Mouse (Mus musculus) central nervous system, embryonic 18 days (tissue): ENCODE results near the gene Zfp513. TPM values are rescaled to one million over a fixed set of nuclear protein-coding genes. Genes with fewer than 3 reads are reported as not detected.

Experiments
- polyA plus RNA-seq: library from polyadenylated mRNA; depleted of rRNA; stranded (reverse); fragments of >200 nt; gene quantifications from 2 replicates; pipeline ENCODE4 v1.2.3, GENCODE M21; 2012; rRNA removed

Gene Zfp513
- 53.9 and 56.3 TPM in 2 replicates for polyA plus RNA-seq

GRCm38 (mm10) chr5:31201742-31202590, at the start of gene Zfp513:
Zfp513 (minus strand) TSS chr5:31202303.

GRCm38 (mm10) chr5:31251541-31252101, 49.5 kb upstream of the Zfp513 start, which contains the start of gene Krtcap3:
Krtcap3 (plus strand) TSS chr5:31251691.

GRCm38 (mm10) chr5:31240637-31241521, 38.8 kb upstream of the Zfp513 start, which contains the start of the genes Nrbp1 and Gm9970:
Nrbp1 (plus strand) TSS chr5:31240864.
Gm9970 (minus strand) TSS chr5:31241232.

DNA sequence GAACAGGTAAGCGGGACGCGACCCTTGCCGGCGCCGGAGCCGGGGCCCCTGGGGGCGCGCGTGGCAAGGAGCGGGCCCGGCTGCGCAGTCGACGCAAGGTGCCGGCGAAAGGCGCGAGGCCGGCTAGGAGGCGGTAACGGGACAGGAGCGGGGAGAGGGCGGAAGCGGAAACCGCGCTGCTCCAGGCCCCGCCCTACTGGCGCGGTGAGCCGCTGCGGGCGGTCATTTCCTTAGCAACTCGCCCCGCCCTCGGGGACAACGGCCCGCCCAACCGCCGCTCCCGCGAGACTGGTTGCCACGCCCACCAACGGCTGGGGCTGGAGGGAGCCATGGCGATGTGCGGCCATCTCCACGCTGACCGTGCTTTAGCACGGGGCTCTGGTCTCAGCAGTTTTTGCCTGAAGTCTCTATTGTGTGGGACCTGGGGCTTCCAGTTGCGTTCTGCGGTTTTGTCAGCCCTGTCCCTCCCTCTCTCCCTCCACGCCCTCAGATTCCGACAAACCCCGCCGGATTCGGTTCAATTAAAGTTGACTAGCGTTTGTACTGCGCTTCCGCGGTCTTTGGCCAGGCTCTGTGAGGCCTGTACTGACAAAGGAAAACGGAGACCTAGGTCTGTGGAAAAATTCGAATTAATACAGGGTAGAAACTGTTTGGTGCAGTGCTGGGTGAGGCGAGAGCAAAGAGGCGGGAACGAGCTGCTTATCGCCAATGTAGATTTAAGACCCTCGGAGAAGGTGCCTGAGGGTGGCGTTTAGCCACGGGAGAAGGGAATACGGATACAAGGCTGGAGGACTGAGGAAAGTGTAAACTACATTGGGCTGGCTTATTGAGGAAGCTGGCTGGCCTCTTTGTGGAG, 18.6 kb upstream of the Zfp513 start, which contains the start of gene Ppm1g:
Ppm1g (minus strand) TSS at position 240 of the 856 bp plus-strand sequence.

DNA sequence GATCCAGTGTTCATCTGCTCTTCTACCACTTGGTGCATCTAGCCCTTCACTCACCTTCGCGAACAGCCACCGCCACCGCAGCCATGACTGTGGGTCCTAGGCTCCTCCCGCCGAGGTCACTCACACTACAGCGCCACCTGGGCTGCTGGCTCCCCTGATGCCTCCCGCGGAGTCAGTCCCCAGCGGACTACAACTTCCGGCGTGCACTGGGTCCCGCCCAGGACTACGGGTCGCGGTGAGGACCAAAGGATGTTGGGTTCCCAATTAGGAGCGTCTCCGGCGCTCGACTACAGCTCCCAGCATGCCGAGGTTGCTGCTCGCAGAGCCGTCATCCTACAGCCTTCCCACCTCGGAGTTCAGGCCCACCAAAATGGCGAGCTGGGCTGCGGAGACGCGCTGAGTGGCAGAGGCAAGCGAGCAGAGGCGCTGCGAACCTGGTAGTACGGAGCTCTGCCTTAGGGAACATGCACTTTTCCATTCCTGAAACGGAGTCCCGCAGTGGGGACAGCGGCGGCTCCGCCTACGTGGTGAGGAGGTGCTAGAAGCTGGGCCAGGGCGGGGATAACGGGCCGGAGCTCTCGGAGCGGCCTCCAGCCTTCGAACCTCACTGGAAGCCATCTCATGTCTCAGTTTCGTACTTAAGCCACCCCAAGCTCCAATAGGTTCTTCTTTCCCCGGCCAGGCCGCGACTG, 9.0 kb downstream of the Zfp513 start, which contains the start of the genes Snx17 and Eif2b4:
Snx17 (plus strand) TSS at position 289 of the 692 bp plus-strand sequence.
Eif2b4 (minus strand) TSS at position 492 of the 692 bp plus-strand sequence.

GRCm38 (mm10) chr5:31179766-31180630, 22.1 kb downstream of the Zfp513 start, which contains the start of the genes Gm29609 and Gtf3c2:
Gm29609 (minus strand) TSS chr5:31179911.
Gtf3c2 (minus strand) TSS chr5:31180144.

DNA sequence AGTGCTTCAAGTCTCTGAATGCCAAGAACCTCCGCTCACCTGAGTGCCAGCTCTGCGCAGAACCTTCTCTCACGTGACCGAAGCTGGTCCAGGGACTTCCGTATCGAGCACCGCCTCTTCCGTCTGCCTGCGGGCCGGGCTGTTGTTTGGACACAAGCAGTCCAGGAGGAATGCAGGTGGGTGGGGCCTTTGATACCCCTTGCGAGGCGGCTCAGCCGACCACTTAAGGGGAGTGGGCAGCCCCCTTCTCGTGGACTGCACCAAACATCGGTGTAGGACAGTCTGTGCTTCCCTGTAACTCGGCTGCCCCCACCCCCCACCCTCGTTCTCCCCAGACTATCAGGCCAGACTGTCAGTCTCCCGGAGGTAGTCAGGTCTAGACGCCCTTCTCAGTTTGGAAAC, 48.0 kb downstream of the Zfp513 start, which contains the start of gene Mpv17:
Mpv17 (minus strand) TSS at position 100 of the 402 bp plus-strand sequence.

Other genes starting within 250 kb of the Zfp513 start
- gene Preb, start 241.9 kb downstream of the Zfp513 start, polyA plus RNA-seq, result 156 and 160 TPM in 2 replicates
- 0.01 TPM in 1 of 2 replicates, not detected in the other for gene Tcf23, start 233.6 kb downstream of the Zfp513 start, polyA plus RNA-seq
- gene Atraid, start 154.0 kb downstream of the Zfp513 start, polyA plus RNA-seq, result 162 and 172 TPM in 2 replicates
- 41.9 and 44.0 TPM in 2 replicates for gene Slc5a6, start 153.4 kb downstream of the Zfp513 start, polyA plus RNA-seq
- gene Cad, start 147.5 kb downstream of the Zfp513 start, polyA plus RNA-seq, result 23.0 and 24.6 TPM in 2 replicates
- gene Dnajc5g, start 96.0 kb downstream of the Zfp513 start, polyA plus RNA-seq, result not detected in 2 replicates
- 10.6 and 13.6 TPM in 2 replicates for gene Slc30a3, start 94.1 kb downstream of the Zfp513 start, polyA plus RNA-seq
- 1.2 TPM in 1 of 2 replicates, not detected in the other for gene Trim54, start 85.6 kb downstream of the Zfp513 start, polyA plus RNA-seq
- 0.19 and 0.21 TPM in 2 replicates for gene Ucn, start 63.5 kb downstream of the Zfp513 start, polyA plus RNA-seq
- 59.2 and 63.1 TPM in 2 replicates for gene Mpv17, start 48.1 kb downstream of the Zfp513 start, polyA plus RNA-seq
- 2.8 and 3.7 TPM in 2 replicates for gene Gm29609, start 22.4 kb downstream of the Zfp513 start, polyA plus RNA-seq
- gene Gtf3c2, start 22.2 kb downstream of the Zfp513 start, polyA plus RNA-seq, result 81.6 and 84.5 TPM in 2 replicates
- gene Snx17, start 9.1 kb downstream of the Zfp513 start, polyA plus RNA-seq, result 87.5 and 88.0 TPM in 2 replicates
- 60.8 and 68.2 TPM in 2 replicates for gene Eif2b4, start 8.9 kb downstream of the Zfp513 start, polyA plus RNA-seq
- gene Ppm1g, start 18.4 kb upstream of the Zfp513 start, polyA plus RNA-seq, result 170 and 178 TPM in 2 replicates
- gene Nrbp1, start 38.6 kb upstream of the Zfp513 start, polyA plus RNA-seq, result 150 and 152 TPM in 2 replicates
- 0.16 TPM in 1 of 2 replicates, not detected in the other for gene Gm9970, start 38.9 kb upstream of the Zfp513 start, polyA plus RNA-seq
- gene Krtcap3, start 49.4 kb upstream of the Zfp513 start, polyA plus RNA-seq, result 3.8 and 4.6 TPM in 2 replicates
- gene Ift172, start 88.8 kb upstream of the Zfp513 start, polyA plus RNA-seq, result 50.2 and 54.6 TPM in 2 replicates
- gene Fndc4, start 93.8 kb upstream of the Zfp513 start, polyA plus RNA-seq, result 190 and 201 TPM in 2 replicates
- 0.75 and 0.87 TPM in 2 replicates for gene Gckr, start 95.1 kb upstream of the Zfp513 start, polyA plus RNA-seq